Mouse (Mus musculus) CH12.LX (cell line): ENCODE results near the gene Tmem131l. TPM values are rescaled to one million over a fixed set of nuclear protein-coding genes. Genes with fewer than 3 reads are reported as not detected.

ENCODE experiments used
- DNase-seq: peaks from one replicate; pipeline ENCODE4 v3.0.0-alpha.2; 2013; ENCODE audit errors: extremely low read depth
- H3K27ac ChIP-seq: 2 replicates; pipeline ENCODE4 v1.5.1; 2012; ENCODE audit warnings: low read depth, mild to moderate bottlenecking, control low read depth, moderate library complexity; ENCODE audit not compliant: insufficient read depth
- H3K27me3 ChIP-seq: replicated peaks from 2 replicates; pipeline ENCODE3; 2012; ENCODE audit warnings: inconsistent platforms
- H3K36me3 ChIP-seq, 2 experiments: replicated peaks in 1 of 2; 2 replicates each; pipeline versions ENCODE3 to v1.6.1; 2012; ENCODE audit warnings: inconsistent platforms in 1 of 2, low read length in 1 of 2, mild to moderate bottlenecking in 1 of 2, mixed read lengths in 1 of 2, moderate library complexity in 1 of 2; ENCODE audit not compliant: control insufficient read depth in 1 of 2, insufficient read depth in 1 of 2
- H3K4me1 ChIP-seq, 2 experiments: 2 replicates each; pipeline ENCODE4 v1.6.1; 2012; ENCODE audit warnings: inconsistent platforms in 1 of 2, moderate library complexity in 1 of 2; ENCODE audit not compliant: insufficient read depth in 2 of 2, control insufficient read depth in 1 of 2
- H3K4me2 ChIP-seq: 2 replicates; pipeline ENCODE4 v1.6.1; 2012; ENCODE audit warnings: low read depth, mild to moderate bottlenecking, control low read depth; ENCODE audit not compliant: poor library complexity, insufficient read depth, severe bottlenecking
- H3K4me3 ChIP-seq, 3 experiments: fragments of 150-350 bp in 1 of 3; sonication (generic) in 1 of 3; replicated peaks in 1 of 3; 2 replicates each; pipeline versions ENCODE3 to v1.5.1; 2011 to 2012; ENCODE audit warnings: low read depth in 2 of 3, low read length in 2 of 3, mild to moderate bottlenecking in 2 of 3, moderate library complexity in 2 of 3, control low read depth in 1 of 3, improper control_type of control experiment in 1 of 3, inconsistent platforms in 1 of 3, mixed read lengths in 1 of 3; ENCODE audit not compliant: poor library complexity in 1 of 3
- H3K79me2 ChIP-seq: replicated peaks from 2 replicates; pipeline ENCODE4 v1.6.1; 2012; ENCODE audit warnings: mild to moderate bottlenecking, moderate library complexity; ENCODE audit not compliant: control insufficient read depth, poor library complexity, insufficient read depth, severe bottlenecking; ENCODE audit errors: extremely low read depth
- H3K9ac ChIP-seq: 2 replicates; pipeline ENCODE4 v1.6.1; 2012; ENCODE audit warnings: low read depth, mild to moderate bottlenecking, control low read depth, moderate library complexity; ENCODE audit not compliant: insufficient read depth
- H3K9me3 ChIP-seq: replicated peaks from 2 replicates; pipeline ENCODE3; 2012; ENCODE audit warnings: low read length, inconsistent platforms, mixed read lengths
- BHLHE40 ChIP-seq: IDR thresholded peaks from 2 replicates; pipeline ENCODE4 v1.6.1; 2011; ENCODE audit warnings: mild to moderate bottlenecking, low read depth, low read length, improper control_type of control experiment
- CHD1 ChIP-seq: IDR thresholded peaks from 2 replicates; pipeline ENCODE4 v1.6.1; 2012; ENCODE audit warnings: low read depth, low read length, improper control_type of control experiment, inconsistent platforms
- CHD2 ChIP-seq: IDR thresholded peaks from 2 replicates; pipeline ENCODE4 v1.6.1; 2011; ENCODE audit warnings: low read length, improper control_type of control experiment
- CTCF ChIP-seq, 2 experiments: IDR thresholded peaks in 1 of 2; conservative IDR thresholded peaks in 1 of 2; 2 replicates each; pipeline ENCODE4 v1.5.1; 2011 to 2012; ENCODE audit warnings: low read depth in 2 of 2, low read length in 2 of 2, improper control_type of control experiment in 1 of 2, inconsistent platforms in 1 of 2, mild to moderate bottlenecking in 1 of 2, moderate library complexity in 1 of 2
- E2F4 ChIP-seq: IDR thresholded peaks from 2 replicates; pipeline ENCODE4 v1.6.1; 2011; ENCODE audit warnings: low read depth, low read length, improper control_type of control experiment; ENCODE audit not compliant: insufficient replicate concordance
- ETS1 ChIP-seq: conservative IDR thresholded peaks from 2 replicates; pipeline ENCODE4 v1.6.1; 2012; ENCODE audit warnings: low read depth, mild to moderate bottlenecking, inconsistent platforms, low read length, improper control_type of control experiment, moderate library complexity
- GABPA ChIP-seq: IDR thresholded peaks from 2 replicates; pipeline ENCODE4 v1.6.1; 2012; ENCODE audit warnings: low read depth, low read length, improper control_type of control experiment, inconsistent platforms; ENCODE audit not compliant: insufficient replicate concordance
- JUN ChIP-seq: IDR thresholded peaks from 2 replicates; pipeline ENCODE4 v1.6.1; 2011; ENCODE audit warnings: low read depth, mild to moderate bottlenecking, low read length, improper control_type of control experiment, moderate library complexity; ENCODE audit not compliant: insufficient read depth
- MAFK ChIP-seq: IDR thresholded peaks from 2 replicates; pipeline ENCODE4 v1.6.1; 2011; ENCODE audit warnings: low read length, improper control_type of control experiment; ENCODE audit not compliant: insufficient replicate concordance
- MEF2A ChIP-seq: IDR thresholded peaks from 2 replicates; pipeline ENCODE4 v1.6.1; 2014; ENCODE audit warnings: low read depth, mild to moderate bottlenecking, inconsistent platforms, low read length, improper control_type of control experiment, borderline replicate concordance
- MXI1 ChIP-seq: IDR thresholded peaks from 2 replicates; pipeline ENCODE4 v1.6.1; 2011; ENCODE audit warnings: mild to moderate bottlenecking, low read depth, low read length, improper control_type of control experiment
- MYC ChIP-seq: IDR thresholded peaks from 2 replicates; pipeline ENCODE4 v1.6.1; 2011; ENCODE audit warnings: low read depth, mild to moderate bottlenecking, improper control_type of control experiment, low read length
- NELFE ChIP-seq: IDR thresholded peaks from 2 replicates; pipeline ENCODE4 v1.6.1; 2011; ENCODE audit warnings: low read depth, low read length, improper control_type of control experiment
- NRF1 ChIP-seq: IDR thresholded peaks from 2 replicates; pipeline ENCODE4 v1.6.1; 2014; ENCODE audit warnings: low read depth, mild to moderate bottlenecking, inconsistent platforms, low read length, improper control_type of control experiment, moderate library complexity
- PAX5 ChIP-seq: IDR thresholded peaks from 2 replicates; pipeline ENCODE4 v1.6.1; 2012; ENCODE audit warnings: low read length, inconsistent platforms, mixed read lengths
- RAD21 ChIP-seq: IDR thresholded peaks from 2 replicates; pipeline ENCODE4 v1.6.1; 2011; ENCODE audit warnings: low read depth, mild to moderate bottlenecking, low read length, improper control_type of control experiment, moderate library complexity
- RCOR1 ChIP-seq: conservative IDR thresholded peaks from 2 replicates; pipeline ENCODE4 v1.6.1; 2012; ENCODE audit warnings: low read depth, mild to moderate bottlenecking, inconsistent platforms, low read length, improper control_type of control experiment
- SIN3A ChIP-seq: IDR thresholded peaks from 2 replicates; pipeline ENCODE4 v1.6.1; 2012; ENCODE audit warnings: low read length, improper control_type of control experiment, inconsistent platforms
- TCF12 ChIP-seq: IDR thresholded peaks from 2 replicates; pipeline ENCODE4 v1.6.1; 2014; ENCODE audit warnings: low read depth, mild to moderate bottlenecking, inconsistent platforms, low read length, improper control_type of control experiment
- USF2 ChIP-seq: conservative IDR thresholded peaks from 2 replicates; pipeline ENCODE4 v1.6.1; 2011; ENCODE audit warnings: low read depth, low read length, improper control_type of control experiment
- ZC3H11A ChIP-seq: IDR thresholded peaks from 2 replicates; pipeline ENCODE4 v1.6.1; 2012; ENCODE audit warnings: low read depth, mild to moderate bottlenecking, inconsistent platforms, low read length, improper control_type of control experiment
- ZNF384 ChIP-seq: IDR thresholded peaks from 2 replicates; pipeline ENCODE4 v1.6.1; 2012; ENCODE audit warnings: low read depth, low read length, improper control_type of control experiment, inconsistent platforms
- dilution Hi-C: fragments of 300-500 bp; cut with MboI; formaldehyde crosslinking; loops from 2 replicates; pipeline ENCODE4 v1.14.3; 2020; ENCODE audit warnings: low sequenced_read_pairs; ENCODE audit not compliant: extremely low pct_unique_long_range_greater_than_20kb, extremely low pct_ligation_motif_present
- in situ Hi-C: fragments of 300-500 bp; cut with MboI; formaldehyde crosslinking; loops from 3 replicates; pipeline ENCODE4 v1.14.3; 2019; ENCODE audit warnings: low sequenced_read_pairs, low pct_ligation_motif_present, low pct_unique_long_range_greater_than_20kb, mixed read lengths
- polyA plus RNA-seq: library from polyadenylated mRNA; unstranded; fragments of >175 nt; gene quantifications from 2 replicates; pipeline ENCODE4 v1.2.1, GENCODE M21; 2012; ENCODE audit warnings: low read depth; ENCODE audit not compliant: insufficient read length
- total RNA-seq, 2 experiments: library from RNA; depleted of rRNA; stranded (reverse); fragments of 300-350 nt in 1 of 2; fragments of >200 nt in 1 of 2; gene quantifications; 2 replicates each; pipeline ENCODE4 v1.2.3; 2012 to 2014

Gene Tmem131l
- total and polyA plus RNA-seq, 3 experiments, result 32.7 to 89.7 (median 37.1) TPM

GRCm38 (mm10) chr3:84020528-84020927 is 19.4 kb downstream of the Tmem131l start:
- H3K4me3 ChIP-seq, result no peak overlapping the region
- no peaks in the 10 kb centered on the region for H3K9me3 ChIP-seq
- dilution Hi-C loops (no loop called here), in situ Hi-C loops (no loop called here)
- H3K79me2 ChIP-seq, result peaks cover 6% of the 10 kb centered on the region
- DNase-seq, result no peak
- no peaks in the 10 kb centered on the region for H3K27me3 ChIP-seq
- no peak overlapping the region for H3K27ac ChIP-seq
- TF ChIP-seq ZC3H11A, result no peak
- peaks cover 16 to 80% of the 10 kb centered on the region in 2 experiments for H3K4me1 ChIP-seq
- H3K9ac ChIP-seq, result no peak overlapping the region
- H3K36me3 ChIP-seq, result peaks cover 15 to 70% of the 10 kb centered on the region in 2 experiments
- no peak overlapping the region for H3K4me2 ChIP-seq

- Histone ChIP-seq H3K4me1 (peaks cover 3 to 41% of the 10 kb centered on the region in 2 experiments; a peak in 3 of 4 replicates), H3K27me3 (no peaks in the 10 kb centered on the region), H3K9ac (no peak overlapping the region), H3K4me2 (no peak overlapping the region), H3K9me3 (peaks cover 20% of the 10 kb centered on the region), H3K36me3 (peaks cover 31 to 80% of the 10 kb centered on the region in 2 experiments), H3K79me2 (peaks cover 3% of the 10 kb centered on the region), H3K27ac (no peak overlapping the region), H3K4me3 (no peak overlapping the region)
- in situ Hi-C loops, result no loop called here
- no peak for DNase-seq
- dilution Hi-C loops, result no loop called here
- TF ChIP-seq MYC (no peak), MXI1 (no peak), SIN3A (no peak), PAX5 (no peak), JUN (no peak), CHD2 (no peak), NRF1 (no peak), TCF12 (no peak), USF2 (no peak), MEF2A (no peak), CHD1 (no peak)
These were observed 24.4 kb downstream of the Tmem131l start for GRCm38 (mm10) chr3:84015484-84016016.

DNA sequence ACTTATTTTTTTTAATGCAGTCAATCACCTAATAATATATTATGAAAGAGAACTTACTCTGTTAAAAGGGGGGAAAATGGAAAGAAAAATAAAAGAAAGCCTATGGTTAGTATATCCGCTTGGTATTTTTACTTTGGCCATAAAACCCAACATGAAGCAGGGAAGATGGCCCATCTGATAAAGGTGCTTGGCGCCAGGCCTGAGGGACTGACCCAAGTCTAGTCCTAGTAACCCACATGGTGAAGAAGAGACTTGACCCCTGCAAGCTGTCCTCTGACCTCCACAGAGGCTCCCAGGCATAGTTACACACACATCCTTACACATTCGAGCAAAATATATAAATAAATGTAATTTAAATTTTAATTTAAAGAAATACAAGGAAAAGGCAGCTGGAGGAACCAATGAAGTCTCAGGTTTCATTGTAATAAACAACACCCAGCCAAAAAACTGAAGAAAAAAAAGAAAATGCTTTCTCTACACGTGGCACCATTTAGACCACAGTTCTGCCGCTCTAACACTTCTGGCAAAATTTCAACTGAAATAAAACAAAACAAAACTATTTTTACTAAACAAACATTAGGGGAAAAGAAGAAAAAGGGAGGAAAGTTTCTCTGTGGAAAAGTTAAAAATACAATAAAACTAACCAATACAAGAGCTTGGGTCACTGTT is 28.8 kb downstream of the Tmem131l start:
- no peak overlapping the region for H3K27ac ChIP-seq
- H3K9ac ChIP-seq, result no peak overlapping the region
- DNase-seq, result no peak
- in situ Hi-C loops (no loop called here), dilution Hi-C loops (no loop called here)
- H3K27me3 ChIP-seq, result no peaks in the 10 kb centered on the region
- H3K4me1 ChIP-seq, result peaks cover 6 to 42% of the 10 kb centered on the region in 2 experiments; a peak in 3 of 4 replicates
- H3K9me3 ChIP-seq, result peaks cover 20% of the 10 kb centered on the region
- no peak overlapping the region for H3K4me3 ChIP-seq
- H3K4me2 ChIP-seq, result no peak overlapping the region
- H3K36me3 ChIP-seq, result peaks cover 32 to 88% of the 10 kb centered on the region in 2 experiments
- H3K79me2 ChIP-seq, result peaks cover 2% of the 10 kb centered on the region
- TF ChIP-seq RCOR1 (no peak), BHLHE40 (no peak), MEF2A (no peak), JUN (no peak), E2F4 (no peak), NELFE (no peak), CTCF (conservative IDR thresholded peaks at IDR 0.05 in 1 of 2, IDR thresholded peaks at IDR 0.05 in 1 of 2; ENCODE audit: low read depth in 2 of 2, low read length in 2 of 2) (no peak), GABPA (no peak), ETS1 (no peak), USF2 (no peak), MAFK (no peak), ZC3H11A (no peak), RAD21 (no peak), ZNF384 (no peak), PAX5 (no peak)
